Mouse (Mus musculus) heart, adult 2 months (tissue): ENCODE results near the gene Neb. TPM values are rescaled to one million over a fixed set of nuclear protein-coding genes. Genes with fewer than 3 reads are reported as not detected.
A peak's percentile ranks its signal among the peaks of the same experiment; 100 is the strongest.

Source experiments
- DNase-seq, 2 experiments: peaks; one replicate each; pipeline ENCODE4 v3.0.0; 2021
- H3K27ac ChIP-seq: fragments of 200-600 bp; 2 replicates; pipeline ENCODE4 v1.8.1; 2022
- H3K27me3 ChIP-seq: fragments of 200-500 bp; 2 replicates; pipeline ENCODE4 v1.6.1; 2012; ENCODE audit warnings: mild to moderate bottlenecking, low read length, inconsistent platforms, mixed read lengths; ENCODE audit not compliant: control insufficient read depth, insufficient read depth
- H3K36me3 ChIP-seq: fragments of 200-500 bp; 2 replicates; pipeline ENCODE4 v1.6.1; 2012; ENCODE audit warnings: low read length, inconsistent platforms; ENCODE audit not compliant: control insufficient read depth, insufficient read depth
- H3K4me1 ChIP-seq: fragments of 200-500 bp; 2 replicates; pipeline ENCODE4 v1.6.1; 2011; ENCODE audit warnings: low read length; ENCODE audit not compliant: control insufficient read depth, insufficient read depth
- H3K4me3 ChIP-seq: fragments of 200-600 bp; 2 replicates; pipeline ENCODE4 v1.8.1; 2022
- H3K79me2 ChIP-seq: fragments of 200-500 bp; replicated peaks from 2 replicates; pipeline ENCODE4 v1.6.1; 2012; ENCODE audit warnings: mild to moderate bottlenecking, inconsistent platforms, low read length, moderate library complexity, mixed read lengths; ENCODE audit not compliant: control insufficient read depth, insufficient read depth
- H3K9ac ChIP-seq: fragments of 200-500 bp; 2 replicates; pipeline ENCODE4 v1.6.1; 2012; ENCODE audit warnings: low read depth, mild to moderate bottlenecking, control low read depth, inconsistent platforms, low read length, mixed read lengths
- CTCF ChIP-seq: fragments of 200-600 bp; IDR thresholded peaks from 2 replicates; pipeline ENCODE4 v1.8.1; 2022; ENCODE audit warnings: antibody characterized with exemption, mild to moderate bottlenecking, moderate library complexity
- EP300 ChIP-seq: fragments of 200-500 bp; IDR thresholded peaks from 2 replicates; pipeline ENCODE4 v1.6.1; 2011; ENCODE audit warnings: low read depth, low read length, control low read depth; ENCODE audit not compliant: insufficient read depth
- POLR2A ChIP-seq: fragments of 200-500 bp; IDR thresholded peaks from 2 replicates; pipeline ENCODE4 v1.6.1; 2011; ENCODE audit warnings: mild to moderate bottlenecking, low read depth, low read length, control low read depth; ENCODE audit not compliant: insufficient read depth
- WGBS: fragments of 180-500 bp; shearing (Covaris S2); methylation state at CpG from one replicate; pipeline ENCODE4 v1.1.7; 2018; 5-methylcytosine and 5-hydroxymethylcytosine counted together
- intact Hi-C: fragments of 180-260 bp; cut with DNase I; formaldehyde crosslinking; loops from one replicate; pipeline ENCODE4 v1.15.1; 2025
- polyA plus RNA-seq: library from polyadenylated mRNA; depleted of rRNA; stranded (reverse); fragments of >200 nt; gene quantifications from 2 replicates; pipeline ENCODE4 v1.2.3, GENCODE M21; 2012
- total RNA-seq, 2 experiments: library from RNA; stranded (reverse); gene quantifications; 2 replicates each; pipeline ENCODE4 v1.2.3; 2021

The Neb gene
- total and polyA plus RNA-seq, 3 experiments: 1.0 to 10.2 (median 7.6) TPM

DNA sequence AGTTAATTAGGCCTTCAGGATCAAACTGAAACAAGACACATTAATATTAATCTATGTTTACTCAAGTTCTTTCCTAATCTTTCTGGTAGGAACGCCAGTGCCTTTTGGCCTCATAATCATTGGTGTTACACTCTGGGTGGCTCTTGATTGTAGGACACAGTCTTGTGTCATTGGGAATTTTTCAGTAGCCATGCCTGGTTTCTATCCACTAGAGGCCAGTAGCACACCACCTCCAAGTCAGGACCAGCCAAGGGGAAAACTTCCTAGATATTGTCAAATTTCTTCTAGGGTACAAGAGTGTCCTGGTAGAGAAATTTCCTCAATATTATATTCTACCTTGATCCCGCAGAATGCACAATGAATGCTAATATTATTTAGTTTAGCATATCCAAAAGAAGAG, 116.1 kb downstream of the Neb start:
- no peak overlapping the region for H3K4me3 ChIP-seq
- DNase-seq: peak in 1 of 2 experiments; percentile 11
- H3K36me3 ChIP-seq: no peaks in the 10 kb centered on the region
- no peaks in the 10 kb centered on the region for H3K27me3 ChIP-seq
- no peak for TF ChIP-seq POLR2A
- TF ChIP-seq CTCF: peak; percentile 84
- 0 out of 2 replicates have a peak, but pooled peaks have one; percentile 40 for TF ChIP-seq EP300
- H3K79me2 ChIP-seq: no peaks in the 10 kb centered on the region
- intact Hi-C loops: loop anchor here (1.0 kb wide), 2 partner anchors 328 to 343 kb away; no protein-coding TSS in a partner anchor
- H3K4me1 ChIP-seq: no peaks in the 10 kb centered on the region
- 16% methylated on average over 2 of the region's 2 CpGs for WGBS
- no peak overlapping the region for H3K9ac ChIP-seq
- no peak overlapping the region for H3K27ac ChIP-seq

DNA sequence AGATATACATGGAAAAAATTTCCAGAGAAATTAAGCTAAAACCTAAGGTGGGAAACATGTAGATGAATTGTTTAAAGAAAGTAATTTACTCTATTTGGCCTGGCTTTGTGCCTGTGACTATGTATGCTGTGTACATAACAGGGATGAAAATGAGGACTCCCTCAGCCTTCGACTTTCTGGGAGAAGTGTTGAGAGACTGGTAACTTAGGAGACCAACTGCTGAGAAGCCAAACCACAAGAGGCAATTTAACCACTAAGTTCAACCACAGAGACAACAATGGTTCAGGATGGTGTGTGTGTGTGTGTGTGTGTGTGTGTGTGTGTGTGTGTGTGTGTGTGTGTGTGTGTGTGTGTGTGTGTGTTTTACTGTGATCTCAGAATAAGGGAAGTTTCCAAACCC, 126.2 kb downstream of the Neb start:
- H3K27me3 ChIP-seq: no peaks in the 10 kb centered on the region
- no peak overlapping the region for H3K4me3 ChIP-seq
- no peaks in the 10 kb centered on the region for H3K36me3 ChIP-seq
- no peak overlapping the region for H3K9ac ChIP-seq
- intact Hi-C loops: no loop called here
- TF ChIP-seq POLR2A (no peak), CTCF (no peak), EP300 (no peak)
- no peaks in the 10 kb centered on the region for H3K4me1 ChIP-seq
- WGBS: 23% methylated on average over 1 of the region's 1 CpGs
- H3K79me2 ChIP-seq: no peaks in the 10 kb centered on the region
- no peak for DNase-seq
- H3K27ac ChIP-seq: no peak overlapping the region

DNA sequence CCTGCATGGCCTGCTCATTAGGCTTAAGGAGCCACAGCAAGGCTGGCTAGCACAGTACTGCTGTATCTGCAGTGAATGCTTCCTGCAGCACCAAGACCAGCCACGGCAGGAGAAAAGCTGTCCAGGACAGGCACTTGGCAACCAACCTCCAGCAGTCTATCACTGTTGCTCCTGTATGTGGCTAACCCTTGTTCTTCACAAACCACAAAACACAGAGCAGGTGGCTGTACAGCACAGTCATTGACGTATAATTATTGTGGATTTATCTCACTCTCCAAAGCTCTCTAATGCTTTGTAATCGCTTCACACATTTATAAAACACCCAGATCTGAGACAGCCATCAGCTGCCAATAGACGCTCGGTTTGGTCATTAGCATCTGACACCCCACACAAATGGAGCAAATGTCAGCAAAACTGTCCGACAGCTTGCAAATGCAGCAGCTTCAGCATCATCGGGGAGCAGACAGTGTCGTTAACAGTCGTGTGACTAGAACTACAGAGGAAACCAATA, 129.9 kb downstream of the Neb start:
- no peak for DNase-seq
- WGBS: 76% methylated on average over 9 of the region's 9 CpGs
- no peak overlapping the region for H3K4me3 ChIP-seq
- TF ChIP-seq EP300 (no peak), POLR2A (no peak), CTCF (no peak)
- H3K79me2 ChIP-seq: no peaks in the 10 kb centered on the region
- intact Hi-C loops: no loop called here
- no peak overlapping the region for H3K9ac ChIP-seq
- no peak overlapping the region for H3K27ac ChIP-seq
- H3K36me3 ChIP-seq: no peaks in the 10 kb centered on the region
- H3K27me3 ChIP-seq: no peaks in the 10 kb centered on the region
- no peaks in the 10 kb centered on the region for H3K4me1 ChIP-seq

DNA sequence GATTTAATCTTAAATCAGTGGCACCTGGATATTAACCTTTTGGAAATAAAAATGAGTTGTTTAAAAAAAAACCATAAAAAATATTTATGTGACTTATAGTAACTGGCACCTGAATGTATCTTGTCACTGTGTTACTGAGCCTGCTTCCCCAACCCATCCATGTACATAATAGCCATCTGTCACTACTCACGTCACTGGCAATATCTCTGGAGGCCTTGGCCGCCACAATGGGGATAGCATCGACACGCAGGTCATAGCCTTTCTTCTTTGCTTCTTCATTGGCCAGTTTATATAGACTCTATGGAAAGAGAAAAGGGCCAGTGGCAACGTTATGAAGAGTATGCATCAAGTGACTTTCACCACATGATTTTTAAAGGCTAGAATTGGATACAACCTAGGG, 133.2 kb downstream of the Neb start:
- Histone ChIP-seq H3K27me3 (no peaks in the 10 kb centered on the region), H3K9ac (no peak overlapping the region), H3K27ac (no peak overlapping the region), H3K36me3 (no peaks in the 10 kb centered on the region), H3K4me1 (no peaks in the 10 kb centered on the region), H3K4me3 (no peak overlapping the region), H3K79me2 (no peaks in the 10 kb centered on the region)
- intact Hi-C loops: no loop called here
- no peak for DNase-seq
- no peak for TF ChIP-seq POLR2A
- TF ChIP-seq CTCF: no peak
- TF ChIP-seq EP300: no peak
- 82% methylated on average over 5 of the region's 5 CpGs for WGBS

DNA sequence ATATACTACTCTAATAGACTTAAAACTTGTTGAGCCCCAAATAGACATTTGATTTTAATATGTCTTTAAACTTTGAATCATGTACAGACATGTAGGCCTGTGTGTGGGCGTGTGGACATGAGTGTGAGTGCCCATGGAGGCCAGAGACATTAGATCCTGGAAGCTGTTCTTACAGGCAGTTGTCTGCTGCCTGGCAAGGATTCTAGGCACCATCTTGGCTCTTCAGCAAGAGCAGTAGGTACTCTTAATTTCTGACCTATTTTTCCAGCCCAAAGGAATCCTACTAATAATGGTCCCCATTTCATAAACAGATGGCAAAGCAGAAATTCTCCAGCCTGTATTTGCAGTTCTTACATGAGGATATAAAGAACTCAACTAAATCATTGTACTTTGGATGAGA, 135.6 kb downstream of the Neb start:
- intact Hi-C loops: no loop called here
- Histone ChIP-seq H3K79me2 (no peaks in the 10 kb centered on the region), H3K9ac (no peak overlapping the region), H3K4me3 (no peak overlapping the region), H3K27ac (no peak overlapping the region), H3K4me1 (no peaks in the 10 kb centered on the region), H3K36me3 (no peaks in the 10 kb centered on the region), H3K27me3 (no peaks in the 10 kb centered on the region)
- 84% methylated on average over 1 of the region's 1 CpGs for WGBS
- TF ChIP-seq EP300: no peak
- no peak for TF ChIP-seq POLR2A
- TF ChIP-seq CTCF: no peak
- DNase-seq: no peak

DNA sequence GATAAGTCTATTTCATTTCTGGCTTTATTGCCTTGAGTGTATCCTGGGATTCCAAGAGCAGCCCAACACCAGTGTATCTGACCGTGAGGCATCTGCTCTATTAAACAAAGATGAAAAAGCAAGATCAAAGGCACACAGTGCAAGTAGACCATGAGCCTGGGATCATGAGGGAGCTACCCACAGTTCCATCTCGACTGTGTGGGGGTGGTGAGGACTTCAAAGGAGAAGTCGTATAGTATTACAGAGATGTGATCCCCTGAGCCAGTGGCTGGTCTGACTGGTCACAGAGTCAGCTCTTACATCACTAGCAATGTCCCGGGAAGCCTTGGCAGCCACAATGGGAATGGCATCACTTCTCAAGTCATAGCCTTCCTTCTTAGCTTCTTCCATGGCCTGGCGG, 140.4 kb downstream of the Neb start:
- WGBS: 55% methylated on average over 5 of the region's 5 CpGs
- no peak for DNase-seq

More for the DNA sequence above, 140.4 kb downstream of the Neb start:
- intact Hi-C loops: no loop called here
- Histone ChIP-seq H3K79me2 (no peaks in the 10 kb centered on the region), H3K36me3 (no peaks in the 10 kb centered on the region), H3K4me1 (no peaks in the 10 kb centered on the region), H3K27me3 (no peaks in the 10 kb centered on the region), H3K4me3 (no peak overlapping the region), H3K9ac (no peak overlapping the region), H3K27ac (no peak overlapping the region)
- no peak for TF ChIP-seq POLR2A
- no peak for TF ChIP-seq CTCF
- TF ChIP-seq EP300: no peak
